9 mouse cellular contexts compared by ENCODE assay signal in genomic region chr11:4122742-4123579, GRCm38 (mm10). TPM values are rescaled to one million over a fixed set of nuclear protein-coding genes. Genes with fewer than 3 reads are reported as not detected.
DNase-seq lines count a peak whose midpoint lies in the region; ATAC-seq lines count a peak whose summit lies in the region.
"Had no signal": no experiment of that assay in that cellular context is flagged by ENCODE, and none has a peak within 500 bp of the region (broad histone marks: within the 10 kb centered on the region; RNA-seq: fewer than 3 reads in every experiment).

Gene Sec14l2 (minus strand): TSS chr11:4123415.

- peak; percentile 89 for ATAC-seq in CD4-positive, CD25-positive, alpha-beta regulatory T cell, adult 4 months

- DNase-seq in 416B (ENCODE audit: low read depth): peak; percentile 86
- peak; percentile 81 for DNase-seq in induced T-regulatory cell, adult 2 months (ENCODE audit: low read depth)
- peak; percentile 67 for DNase-seq in lung, postnatal 36 days
- no peak for DNase-seq in embryo, embryonic 10 days (ENCODE audit: low spot score)
- DNase-seq in Muller cell, postnatal 12 days (ENCODE audit: inconsistent ontology term): no peak
- DNase-seq in right cerebral cortex, postnatal 36 days (ENCODE audit: low spot score in 2 of 2): no peak
- no peak for DNase-seq in adrenal gland, postnatal 25 days
- DNase-seq: gastrocnemius, adult 2 months had no signal

RNA-seq across cellular contexts. Expression of gene Sec14l2, which starts in this region (rescaled TPM):
- polyA plus RNA-seq in CD4-positive, CD25-positive, alpha-beta regulatory T cell, adult 4 months (2017; shearing (Covaris generic)): 1 to 10 TPM in 1 of 2 experiments, under 1 TPM in 1; 0.71 to 3.8 TPM
- total RNA-seq in adrenal gland, postnatal 25 days (2021): 1.8 and 4.1 TPM in 2 replicates

Comparison
In these comparisons a context has a peak if more than half of its experiments do, and no peak if none do; other contexts are left out.
1. DNase-seq: peak in 416B (single experiment), induced T-regulatory cell, adult 2 months (single experiment) and lung, postnatal 36 days (single experiment); none in embryo, embryonic 10 days (single experiment), Muller cell, postnatal 12 days (single experiment), right cerebral cortex, postnatal 36 days (0 of 2) and adrenal gland, postnatal 25 days (single experiment).